Mouse (Mus musculus): Measurements from ENCODE around the gene Chchd6. TPM values are rescaled to one million over a fixed set of nuclear protein-coding genes. Genes with fewer than 3 reads are reported as not detected.

Chchd6 gene
- polyA plus RNA-seq, 1 experiment from 2014 or later, result 184 TPM

DNA sequence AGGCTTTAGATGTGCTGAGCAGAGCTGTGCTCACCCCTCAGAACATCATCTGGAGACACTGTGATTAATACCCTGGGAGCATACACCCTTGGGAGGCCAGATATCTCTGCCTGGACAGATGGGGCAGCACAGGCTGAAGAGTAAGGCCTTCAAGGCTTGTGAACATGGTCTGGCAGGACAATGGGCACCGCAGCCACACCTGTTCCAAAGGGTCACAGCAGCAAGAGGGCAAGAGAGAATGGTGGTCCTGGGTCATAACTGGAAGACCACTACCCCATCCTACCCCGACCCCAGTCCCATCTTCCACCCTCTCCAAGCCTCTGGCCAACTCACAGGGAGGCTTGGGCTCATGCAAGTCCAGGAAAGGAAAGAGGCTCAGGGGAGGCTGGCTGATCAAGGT is 244.9 kb downstream of the Chchd6 start:
- Histone ChIP-seq H3K9me3 (replicated peaks; ENCODE audit: control insufficient read depth, low read length) (no peaks in the 10 kb centered on the region), H3K4me1 (ENCODE audit: control insufficient read depth, insufficient read depth, low read length) (peaks cover 34% of the 10 kb centered on the region), H3K27me3 (replicated peaks; ENCODE audit: control insufficient read depth, insufficient read depth, low read length) (no peaks in the 10 kb centered on the region), H3K9ac (ENCODE audit: low read length) (no peak overlapping the region), H3K4me2 (ENCODE audit: low read length) (no peak overlapping the region), H3K36me3 (ENCODE audit: control insufficient read depth, insufficient read depth, low read length) (peaks cover 68% of the 10 kb centered on the region), H3K27ac (ENCODE audit: low read depth, low read length) (no peak overlapping the region; the same call in 1 of the 2 replicates), H3K4me3 (ENCODE audit: low read depth, low read length) (no peak overlapping the region)
- 91% methylated on average over 2 of the region's 2 CpGs for WGBS
- ATAC-seq (no peak), DNase-seq (ENCODE audit: low spot score) (no peak)

DNA sequence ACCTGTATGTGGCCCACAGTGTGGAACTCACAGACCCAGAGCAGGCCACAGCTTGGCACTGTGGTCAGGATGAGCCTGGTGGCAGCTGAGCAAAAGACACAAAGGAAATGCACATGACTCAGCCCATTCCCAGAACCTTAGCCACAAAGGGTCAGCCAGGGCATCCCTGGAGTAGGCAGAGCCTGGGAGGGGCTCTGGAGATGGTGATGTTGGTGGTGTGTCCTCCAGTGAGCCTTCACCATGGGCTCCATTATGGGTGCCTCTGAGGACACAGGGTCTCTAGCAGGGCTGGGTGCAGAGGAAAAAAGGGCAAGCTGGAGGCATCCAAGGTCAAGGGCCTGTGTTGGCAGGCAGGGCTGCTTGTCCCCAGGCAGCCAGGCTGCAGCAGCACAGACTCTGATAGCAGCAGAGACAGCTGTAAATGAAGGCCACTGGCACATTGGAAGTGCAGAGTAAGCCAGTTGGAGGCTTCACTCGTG is 245.4 kb downstream of the Chchd6 start:
- Histone ChIP-seq H3K27ac (ENCODE audit: low read depth, low read length) (no peak overlapping the region), H3K4me2 (ENCODE audit: low read length) (no peak overlapping the region), H3K9me3 (replicated peaks; ENCODE audit: control insufficient read depth, low read length) (no peaks in the 10 kb centered on the region), H3K9ac (ENCODE audit: low read length) (no peak overlapping the region), H3K4me1 (ENCODE audit: control insufficient read depth, insufficient read depth, low read length) (peaks cover 38% of the 10 kb centered on the region), H3K27me3 (replicated peaks; ENCODE audit: control insufficient read depth, insufficient read depth, low read length) (no peaks in the 10 kb centered on the region), H3K36me3 (ENCODE audit: control insufficient read depth, insufficient read depth, low read length) (peaks cover 66% of the 10 kb centered on the region), H3K4me3 (ENCODE audit: low read depth, low read length) (no peak overlapping the region)
- no peak for DNase-seq (ENCODE audit: low spot score)
- ATAC-seq, result no peak
- WGBS, result 72% methylated on average over 1 of the region's 1 CpGs

DNA sequence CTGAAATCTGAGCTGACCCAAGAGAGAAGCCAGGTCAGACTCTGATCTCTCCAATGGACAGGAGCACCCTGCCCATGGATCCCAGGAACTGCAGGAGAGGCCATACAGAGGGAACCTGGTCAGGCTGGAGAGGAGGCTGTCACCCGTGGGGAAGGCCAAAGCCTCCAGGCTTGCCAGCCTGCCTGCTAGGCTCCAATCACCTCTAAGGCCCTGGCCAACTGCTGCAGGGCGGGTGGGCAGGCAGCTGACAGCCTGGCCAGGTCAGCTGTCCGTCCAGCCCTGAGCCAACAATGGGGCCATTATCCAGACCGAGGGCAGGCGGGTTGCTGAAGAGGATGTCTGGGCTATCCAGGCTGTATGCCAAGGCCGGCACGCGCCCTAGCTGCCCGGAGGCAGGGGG is 247.1 kb downstream of the Chchd6 start:
- ATAC-seq (no peak), DNase-seq (ENCODE audit: low spot score) (no peak)
- Histone ChIP-seq H3K27ac (ENCODE audit: low read depth, low read length) (no peak overlapping the region), H3K4me1 (ENCODE audit: control insufficient read depth, insufficient read depth, low read length) (peaks cover 43% of the 10 kb centered on the region), H3K9ac (ENCODE audit: low read length) (no peak overlapping the region), H3K27me3 (replicated peaks; ENCODE audit: control insufficient read depth, insufficient read depth, low read length) (no peaks in the 10 kb centered on the region), H3K36me3 (ENCODE audit: control insufficient read depth, insufficient read depth, low read length) (peaks cover 55% of the 10 kb centered on the region), H3K4me3 (ENCODE audit: low read depth, low read length) (no peak overlapping the region), H3K4me2 (ENCODE audit: low read length) (no peak overlapping the region), H3K9me3 (replicated peaks; ENCODE audit: control insufficient read depth, low read length) (no peaks in the 10 kb centered on the region)
- WGBS, result 79% methylated on average over 9 of the region's 9 CpGs

DNA sequence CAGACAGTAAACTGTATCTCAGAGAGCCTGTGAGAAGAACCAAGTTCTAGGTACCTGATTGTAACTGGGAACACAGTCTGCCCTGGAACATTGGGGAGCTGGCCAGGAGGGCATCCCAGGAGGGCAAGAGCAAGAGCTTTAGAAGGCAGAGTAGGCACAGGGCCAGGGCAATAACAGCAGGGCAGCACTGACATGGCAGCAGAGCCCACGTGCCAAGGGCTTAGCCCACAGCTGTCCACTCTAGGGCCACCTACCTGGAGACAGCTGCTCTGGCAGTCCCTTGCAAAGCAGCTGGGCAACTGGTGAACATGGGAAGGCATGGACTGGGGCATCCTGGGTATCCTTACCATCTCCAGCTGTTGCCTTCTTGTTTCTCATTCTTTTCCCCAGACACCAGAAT is 247.7 kb downstream of the Chchd6 start:
- DNase-seq (ENCODE audit: low spot score) (no peak), ATAC-seq (no peak)
- WGBS, result 77% methylated on average over 1 of the region's 1 CpGs
- Histone ChIP-seq H3K4me3 (ENCODE audit: low read depth, low read length) (no peak overlapping the region), H3K9me3 (replicated peaks; ENCODE audit: control insufficient read depth, low read length) (no peaks in the 10 kb centered on the region), H3K9ac (ENCODE audit: low read length) (no peak overlapping the region), H3K4me2 (ENCODE audit: low read length) (no peak overlapping the region), H3K27me3 (replicated peaks; ENCODE audit: control insufficient read depth, insufficient read depth, low read length) (no peaks in the 10 kb centered on the region), H3K4me1 (ENCODE audit: control insufficient read depth, insufficient read depth, low read length) (peaks cover 38% of the 10 kb centered on the region), H3K36me3 (ENCODE audit: control insufficient read depth, insufficient read depth, low read length) (peaks cover 58% of the 10 kb centered on the region), H3K27ac (ENCODE audit: low read depth, low read length) (no peak overlapping the region)

DNA sequence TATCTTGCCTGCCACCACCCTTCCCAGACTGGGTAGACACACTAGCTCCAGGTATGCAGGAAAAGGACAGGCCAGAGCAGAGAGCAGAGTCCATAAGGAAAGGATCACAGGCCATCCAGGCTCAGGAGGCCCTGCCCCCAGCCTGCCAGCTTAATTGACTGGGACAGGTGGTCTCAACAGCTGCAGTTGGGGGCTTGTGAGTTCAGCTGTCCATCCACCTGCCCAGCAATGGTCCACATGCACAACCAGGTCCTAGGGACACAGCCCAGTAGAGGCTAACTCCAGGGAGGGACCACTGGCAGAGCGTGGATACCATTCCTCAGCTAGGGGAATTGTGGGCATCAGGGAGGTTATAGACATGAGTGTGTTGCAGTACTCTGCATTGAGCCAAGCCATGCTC is 249.6 kb downstream of the Chchd6 start:
- no peak for DNase-seq (ENCODE audit: low spot score)
- Histone ChIP-seq H3K9me3 (replicated peaks; ENCODE audit: control insufficient read depth, low read length) (no peaks in the 10 kb centered on the region), H3K27me3 (replicated peaks; ENCODE audit: control insufficient read depth, insufficient read depth, low read length) (no peaks in the 10 kb centered on the region), H3K36me3 (ENCODE audit: control insufficient read depth, insufficient read depth, low read length) (peaks cover 78% of the 10 kb centered on the region), H3K4me3 (ENCODE audit: low read depth, low read length) (no peak overlapping the region), H3K4me2 (ENCODE audit: low read length) (no peak overlapping the region), H3K9ac (ENCODE audit: low read length) (no peak overlapping the region), H3K27ac (ENCODE audit: low read depth, low read length) (no peak overlapping the region), H3K4me1 (ENCODE audit: control insufficient read depth, insufficient read depth, low read length) (peaks cover 18% of the 10 kb centered on the region)
- ATAC-seq, result no peak
- WGBS, result 100% methylated on average over 1 of the region's 1 CpGs

DNA sequence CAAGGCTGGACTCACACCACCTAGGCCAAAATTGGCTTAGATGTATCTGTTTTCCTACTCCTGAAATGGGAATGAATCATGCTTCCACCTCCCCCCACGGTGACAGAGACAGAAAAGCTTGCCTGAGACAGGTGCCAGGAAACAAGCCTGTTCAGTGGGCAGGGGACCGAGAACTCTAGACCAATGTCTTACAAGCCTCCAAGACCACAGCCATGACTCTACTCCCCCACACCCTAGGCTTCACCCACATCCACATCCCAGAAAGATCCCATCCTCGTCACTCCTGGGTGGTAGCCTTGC is 250.0 kb downstream of the Chchd6 start:
- no peak overlapping the region for H3K4me2 ChIP-seq (ENCODE audit: low read length)
- 79% methylated on average over 3 of the region's 3 CpGs for WGBS
- no peaks in the 10 kb centered on the region for H3K27me3 ChIP-seq (replicated peaks; ENCODE audit: control insufficient read depth, insufficient read depth, low read length)
- H3K9ac ChIP-seq (ENCODE audit: low read length), result 0 out of 2 replicates have a peak overlapping the region, but pooled peaks have one; percentile 5
- H3K36me3 ChIP-seq (ENCODE audit: control insufficient read depth, insufficient read depth, low read length), result peaks cover 78% of the 10 kb centered on the region
- H3K27ac ChIP-seq (ENCODE audit: low read depth, low read length), result no peak overlapping the region
- H3K9me3 ChIP-seq (replicated peaks; ENCODE audit: control insufficient read depth, low read length), result no peaks in the 10 kb centered on the region
- DNase-seq (ENCODE audit: low spot score) (no peak), ATAC-seq (no peak)
- peaks cover 14% of the 10 kb centered on the region for H3K4me1 ChIP-seq (ENCODE audit: control insufficient read depth, insufficient read depth, low read length)
- no peak overlapping the region for H3K4me3 ChIP-seq (ENCODE audit: low read depth, low read length)

DNA sequence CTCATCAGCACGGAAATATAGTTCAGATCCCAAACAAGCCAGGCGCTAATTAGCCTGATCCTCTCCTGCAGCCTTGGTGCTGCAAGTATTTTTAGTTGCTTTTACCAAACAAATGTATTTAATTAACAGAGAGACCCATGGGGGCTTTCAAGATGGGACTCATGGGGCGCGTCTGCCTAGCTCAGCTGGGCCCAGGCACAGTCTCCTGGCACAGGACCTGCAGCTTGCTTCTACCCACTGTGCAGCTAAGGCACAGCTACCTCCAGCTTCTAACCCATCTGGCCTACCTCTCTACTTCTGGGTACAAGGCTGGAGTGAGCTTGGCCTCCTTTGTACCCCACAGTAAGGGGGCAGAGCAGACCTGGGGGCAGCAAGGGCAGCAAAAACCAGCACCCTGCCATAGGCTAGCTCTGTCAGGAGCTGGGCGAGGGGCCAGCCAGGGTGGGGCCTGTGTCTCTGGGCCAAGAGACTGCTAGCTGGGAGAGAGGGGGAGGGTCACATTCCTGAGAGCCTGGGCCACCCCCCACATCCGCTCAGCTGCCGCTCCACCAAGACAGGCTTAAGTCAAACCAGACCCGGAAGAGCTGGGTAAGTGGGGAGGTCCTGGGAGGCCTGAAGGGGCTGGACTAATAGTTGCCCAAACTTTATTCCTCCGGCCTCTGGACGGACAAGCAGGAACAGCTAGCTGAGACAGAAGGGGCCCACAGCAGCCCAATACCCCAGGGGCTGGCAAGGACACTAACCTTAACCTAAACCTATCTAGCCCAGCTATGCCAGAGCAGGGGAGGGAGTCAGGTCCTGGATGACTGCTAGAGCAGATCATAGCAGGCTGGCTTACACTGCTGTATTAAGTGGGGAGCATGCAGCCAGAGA is 250.6 kb downstream of the Chchd6 start:
- peak; percentile 64 for DNase-seq (ENCODE audit: low spot score)
- H3K4me1 ChIP-seq (ENCODE audit: control insufficient read depth, insufficient read depth, low read length), result peaks cover 13% of the 10 kb centered on the region

DNA sequence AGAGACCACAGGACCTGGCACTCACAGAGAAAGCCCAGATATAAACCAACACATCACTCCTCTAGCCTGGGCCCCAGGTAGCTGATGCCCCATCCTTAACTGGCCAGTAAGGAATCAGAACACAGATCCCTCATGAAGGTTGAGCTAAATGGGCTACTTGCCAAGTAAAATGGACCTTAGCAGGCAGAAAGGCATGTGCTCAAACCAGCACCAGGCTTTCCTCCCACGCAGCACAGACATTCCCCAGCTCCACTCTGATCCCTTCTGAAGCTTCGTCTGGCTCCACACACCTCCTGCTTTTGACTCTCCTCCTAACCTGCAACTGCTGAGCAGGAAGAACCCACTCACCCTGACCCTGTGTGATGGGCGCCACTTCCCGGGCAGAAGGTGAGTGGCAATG is 253.5 kb downstream of the Chchd6 start:
- Histone ChIP-seq H3K4me3 (ENCODE audit: low read depth, low read length) (no peak overlapping the region), H3K9me3 (replicated peaks; ENCODE audit: control insufficient read depth, low read length) (no peaks in the 10 kb centered on the region), H3K27ac (ENCODE audit: low read depth, low read length) (no peak overlapping the region), H3K27me3 (replicated peaks; ENCODE audit: control insufficient read depth, insufficient read depth, low read length) (no peaks in the 10 kb centered on the region), H3K36me3 (ENCODE audit: control insufficient read depth, insufficient read depth, low read length) (peaks cover 80% of the 10 kb centered on the region), H3K4me2 (ENCODE audit: low read length) (no peak overlapping the region), H3K9ac (ENCODE audit: low read length) (no peak overlapping the region), H3K4me1 (ENCODE audit: control insufficient read depth, insufficient read depth, low read length) (peaks cover 13% of the 10 kb centered on the region)
- WGBS, result 87% methylated on average over 4 of the region's 4 CpGs
- ATAC-seq (no peak), DNase-seq (ENCODE audit: low spot score) (no peak)

More for the DNA sequence above, 250.6 kb downstream of the Chchd6 start:
- Histone ChIP-seq H3K9ac (ENCODE audit: low read length) (peak overlapping the region; percentile 5; the same call in 1 of the 2 replicates), H3K4me2 (ENCODE audit: low read length) (no peak overlapping the region), H3K27ac (ENCODE audit: low read depth, low read length) (peak overlapping the region; percentile 27; the same call in 1 of the 2 replicates), H3K9me3 (replicated peaks; ENCODE audit: control insufficient read depth, low read length) (no peaks in the 10 kb centered on the region), H3K27me3 (replicated peaks; ENCODE audit: control insufficient read depth, insufficient read depth, low read length) (no peaks in the 10 kb centered on the region), H3K4me3 (ENCODE audit: low read depth, low read length) (no peak overlapping the region), H3K36me3 (ENCODE audit: control insufficient read depth, insufficient read depth, low read length) (peaks cover 78% of the 10 kb centered on the region)
- ATAC-seq, result peak; percentile 68
- WGBS, result 33% methylated on average over 10 of the region's 10 CpGs

DNA sequence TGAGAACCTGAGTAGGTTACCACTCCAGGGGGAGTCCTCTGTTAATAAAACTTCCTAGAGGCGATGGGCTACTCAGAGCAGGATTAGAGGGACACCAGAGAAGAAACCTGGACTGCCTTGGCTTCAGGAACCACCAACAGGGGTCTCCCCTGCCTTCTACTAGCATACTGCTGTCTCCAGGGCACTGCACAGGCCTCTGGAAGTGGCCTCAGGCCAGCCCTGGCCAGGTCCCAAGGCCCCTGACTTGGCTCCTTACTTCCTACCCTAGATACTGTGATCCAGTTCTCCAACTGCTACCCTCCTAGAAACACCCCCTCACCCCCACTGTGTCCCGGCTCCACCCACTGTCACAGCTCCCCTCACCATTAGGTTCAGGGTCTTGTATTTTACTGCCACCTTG is 256.0 kb downstream of the Chchd6 start:
- Histone ChIP-seq H3K4me3 (ENCODE audit: low read depth, low read length) (no peak overlapping the region), H3K9ac (ENCODE audit: low read length) (no peak overlapping the region), H3K4me2 (ENCODE audit: low read length) (no peak overlapping the region), H3K9me3 (replicated peaks; ENCODE audit: control insufficient read depth, low read length) (no peaks in the 10 kb centered on the region), H3K27me3 (replicated peaks; ENCODE audit: control insufficient read depth, insufficient read depth, low read length) (no peaks in the 10 kb centered on the region), H3K4me1 (ENCODE audit: control insufficient read depth, insufficient read depth, low read length) (peaks cover 3% of the 10 kb centered on the region), H3K36me3 (ENCODE audit: control insufficient read depth, insufficient read depth, low read length) (peaks cover 94% of the 10 kb centered on the region), H3K27ac (ENCODE audit: low read depth, low read length) (no peak overlapping the region)
- WGBS, result 85% methylated on average over 2 of the region's 2 CpGs
- DNase-seq (ENCODE audit: low spot score) (no peak), ATAC-seq (no peak)
